Mouse (Mus musculus) megakaryocyte, embryonic 14.5 days (primary cell): Measurements from ENCODE around the gene Gm5447. TPM values are rescaled to one million over a fixed set of nuclear protein-coding genes. Genes with fewer than 3 reads are reported as not detected.

Source experiments
- H3K27me3 ChIP-seq: replicated peaks from 2 replicates; pipeline ENCODE3; 2012; ENCODE audit warnings: inconsistent platforms
- H3K36me3 ChIP-seq: replicated peaks from 2 replicates; pipeline ENCODE3; 2012; ENCODE audit warnings: low read length, inconsistent platforms, mixed read lengths
- H3K4me1 ChIP-seq: 2 replicates; pipeline ENCODE4 v1.6.1; 2012; ENCODE audit warnings: inconsistent platforms
- H3K4me3 ChIP-seq: replicated peaks from 2 replicates; pipeline ENCODE3; 2012; ENCODE audit warnings: moderate library complexity, mild to moderate bottlenecking, inconsistent platforms
- H3K9me3 ChIP-seq: 2 replicates; pipeline ENCODE4 v1.6.1; 2012; ENCODE audit warnings: inconsistent platforms
- FLI1 ChIP-seq: IDR thresholded peaks from 2 replicates; pipeline ENCODE4 v1.6.1; 2012; ENCODE audit warnings: low read length, inconsistent platforms, mixed read lengths
- GATA1 ChIP-seq: IDR thresholded peaks from 3 replicates; pipeline ENCODE4 v1.6.1; 2012; ENCODE audit warnings: mixed read lengths, low read length, inconsistent platforms, borderline replicate concordance
- polyA plus RNA-seq: library from polyadenylated mRNA; stranded (reverse); fragments of >175 nt; gene quantifications from 2 replicates; pipeline ENCODE4 v1.2.3, GENCODE M21; 2012; ENCODE audit warnings: low replicate concordance; ENCODE audit not compliant: insufficient read depth

Gm5447 gene
- polyA plus RNA-seq, 1 experiment: not detected

- peaks cover 23% of the 10 kb centered on the region for H3K4me1 ChIP-seq
- H3K27me3 ChIP-seq: peaks cover 39% of the 10 kb centered on the region
- no peaks in the 10 kb centered on the region for H3K36me3 ChIP-seq
- H3K9me3 ChIP-seq: no peaks in the 10 kb centered on the region
- peak overlapping the region; percentile 91 for H3K4me3 ChIP-seq
- TF ChIP-seq FLI1 (no peak), GATA1 (no peak)
These were observed 11.2 kb downstream of the Gm5447 start for GRCm38 (mm10) chr13:30985275-30985597.

GRCm38 (mm10) chr13:30985598-30986466 lies 11.8 kb downstream of the Gm5447 start:
- Histone ChIP-seq H3K4me3 (peak overlapping the region; percentile 91), H3K36me3 (no peaks in the 10 kb centered on the region), H3K4me1 (peaks cover 23% of the 10 kb centered on the region), H3K27me3 (peaks cover 44% of the 10 kb centered on the region), H3K9me3 (no peaks in the 10 kb centered on the region)
- TF ChIP-seq GATA1 (no peak), FLI1 (no peak)

DNA sequence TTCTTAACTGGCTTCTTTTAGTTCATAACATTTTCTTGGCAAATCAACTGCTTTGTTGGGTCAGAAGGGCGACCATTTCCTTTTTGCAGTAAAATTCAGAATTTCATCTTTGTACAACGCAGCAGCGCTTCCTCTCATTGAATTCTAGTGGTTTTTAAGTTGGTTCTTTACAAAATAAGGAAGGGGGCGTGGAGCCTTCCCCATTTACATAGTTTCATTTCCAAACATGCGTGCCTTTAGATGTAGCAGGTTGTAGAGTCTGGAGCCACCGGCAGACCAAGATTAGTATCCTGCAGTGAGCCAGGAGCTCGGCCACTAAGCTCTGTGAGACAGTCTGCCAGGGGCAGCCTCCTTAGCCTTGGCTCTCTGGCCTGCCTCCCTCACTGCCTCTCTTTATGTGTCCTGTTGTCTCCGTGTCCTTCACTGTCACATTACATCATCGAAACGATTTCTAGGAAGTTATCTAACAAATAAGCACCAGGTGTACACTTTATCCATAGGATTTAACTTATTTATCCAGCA lies 13.0 kb downstream of the Gm5447 start:
- Histone ChIP-seq H3K4me3 (peak overlapping the region; percentile 54), H3K27me3 (peaks cover 55% of the 10 kb centered on the region), H3K36me3 (no peaks in the 10 kb centered on the region), H3K9me3 (peaks cover 6% of the 10 kb centered on the region; the same call in 1 of the 2 replicates), H3K4me1 (peaks cover 23% of the 10 kb centered on the region)
- no peak for TF ChIP-seq GATA1
- no peak for TF ChIP-seq FLI1

DNA sequence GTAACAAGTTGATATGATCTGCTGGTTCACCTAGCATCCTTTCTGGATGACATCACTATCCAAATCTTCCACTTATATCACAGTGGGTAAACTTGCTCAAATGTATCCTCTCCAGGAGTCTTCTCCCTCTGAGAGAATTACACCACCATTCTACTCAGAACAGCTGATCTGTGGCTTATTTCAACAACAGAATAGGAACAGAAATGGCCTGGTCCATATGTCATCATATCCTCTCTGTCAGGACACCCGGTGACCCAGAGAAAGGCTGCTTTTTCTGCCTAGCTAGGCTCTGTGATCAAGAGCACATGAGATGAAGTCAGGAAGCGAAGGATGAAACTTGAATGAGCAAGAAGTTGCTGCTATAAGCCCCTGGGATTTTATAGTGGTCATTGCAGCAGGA lies 13.7 kb downstream of the Gm5447 start:
- peaks cover 58% of the 10 kb centered on the region for H3K27me3 ChIP-seq
- no peak for TF ChIP-seq GATA1
- no peak for TF ChIP-seq FLI1
- no peaks in the 10 kb centered on the region for H3K36me3 ChIP-seq
- no peak overlapping the region for H3K4me3 ChIP-seq
- H3K4me1 ChIP-seq: peaks cover 23% of the 10 kb centered on the region
- H3K9me3 ChIP-seq: peaks cover 6% of the 10 kb centered on the region; the same call in 1 of the 2 replicates

- TF ChIP-seq GATA1: no peak
- no peak for TF ChIP-seq FLI1
- peaks cover 65% of the 10 kb centered on the region for H3K27me3 ChIP-seq
- H3K9me3 ChIP-seq: peaks cover 6% of the 10 kb centered on the region; the same call in 1 of the 2 replicates
- H3K4me1 ChIP-seq: peaks cover 28% of the 10 kb centered on the region
- H3K36me3 ChIP-seq: no peaks in the 10 kb centered on the region
- no peak overlapping the region for H3K4me3 ChIP-seq
These were observed 15.7 kb downstream of the Gm5447 start for GRCm38 (mm10) chr13:30989710-30990109.

- peaks cover 68% of the 10 kb centered on the region for H3K27me3 ChIP-seq
These were observed 16.2 kb downstream of the Gm5447 start for GRCm38 (mm10) chr13:30990233-30990632.

DNA sequence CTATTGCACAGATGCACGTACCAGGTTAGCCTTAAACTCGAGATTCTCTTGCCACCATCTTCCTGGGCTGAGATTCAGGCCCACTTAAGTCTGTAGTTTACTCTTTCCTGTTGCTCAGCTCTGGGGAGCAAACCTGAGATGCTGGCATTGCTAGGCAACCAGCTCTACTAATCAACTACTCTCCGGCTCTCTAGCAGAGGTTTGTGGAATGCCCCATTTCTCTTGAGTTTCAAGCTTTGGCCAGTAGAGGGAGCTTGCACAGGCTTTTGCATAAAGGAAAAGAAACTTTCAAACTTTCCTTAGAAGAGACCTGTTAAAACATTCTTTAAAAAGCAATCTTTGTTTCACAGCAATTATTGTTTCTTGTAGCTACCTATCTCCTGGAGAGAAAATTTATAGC lies 19.8 kb downstream of the Gm5447 start:
- TF ChIP-seq GATA1: no peak
- no peak for TF ChIP-seq FLI1
- Histone ChIP-seq H3K4me3 (no peak overlapping the region), H3K4me1 (peaks cover 7% of the 10 kb centered on the region), H3K27me3 (peaks cover 65% of the 10 kb centered on the region), H3K36me3 (no peaks in the 10 kb centered on the region), H3K9me3 (peaks cover 6% of the 10 kb centered on the region; the same call in 1 of the 2 replicates)

More at GRCm38 (mm10) chr13:30990233-30990632, 16.2 kb downstream of the Gm5447 start:
- no peak for TF ChIP-seq FLI1
- Histone ChIP-seq H3K4me1 (peaks cover 27% of the 10 kb centered on the region), H3K9me3 (peaks cover 6% of the 10 kb centered on the region; the same call in 1 of the 2 replicates), H3K4me3 (no peak overlapping the region), H3K36me3 (no peaks in the 10 kb centered on the region)

DNA sequence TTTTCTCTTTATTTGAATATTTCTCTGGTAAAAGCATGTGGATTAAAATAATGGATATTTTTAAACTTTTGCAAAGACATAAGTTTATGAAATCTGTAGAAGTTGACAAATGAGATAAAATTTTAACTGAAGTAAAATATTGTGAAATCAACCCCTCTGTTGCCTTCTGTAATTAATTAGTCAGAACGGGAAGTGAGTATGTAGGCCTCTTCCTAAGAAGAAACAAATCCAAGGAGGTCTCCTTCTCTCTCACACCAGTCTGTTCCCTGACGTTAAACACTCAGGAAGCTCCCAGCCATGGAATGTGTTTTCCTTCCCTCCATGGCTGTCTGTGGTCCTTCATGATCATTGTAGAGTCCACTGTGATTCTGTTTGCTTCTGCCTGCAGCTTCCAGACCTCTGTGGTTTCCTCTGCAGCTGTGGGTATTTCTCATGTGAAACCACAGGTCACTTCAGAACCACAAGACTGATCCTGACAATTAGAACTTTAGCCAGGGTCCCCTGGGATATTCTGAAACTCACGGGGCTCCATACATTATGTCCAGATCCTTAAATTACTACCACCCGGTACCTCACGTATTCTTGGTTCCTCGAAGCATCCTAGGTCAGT lies 20.4 kb downstream of the Gm5447 start:
- peaks cover 7% of the 10 kb centered on the region for H3K4me1 ChIP-seq
- H3K4me3 ChIP-seq: no peak overlapping the region
- TF ChIP-seq GATA1 (no peak), FLI1 (no peak)
- H3K36me3 ChIP-seq: no peaks in the 10 kb centered on the region
- H3K27me3 ChIP-seq: peaks cover 62% of the 10 kb centered on the region
- H3K9me3 ChIP-seq: peaks cover 6% of the 10 kb centered on the region; the same call in 1 of the 2 replicates

GRCm38 (mm10) chr13:30997526-30998253 lies 23.7 kb downstream of the Gm5447 start:
- peaks cover 7% of the 10 kb centered on the region for H3K4me1 ChIP-seq
- H3K9me3 ChIP-seq: no peaks in the 10 kb centered on the region
- H3K36me3 ChIP-seq: no peaks in the 10 kb centered on the region
- peaks cover 45% of the 10 kb centered on the region for H3K27me3 ChIP-seq
- no peak overlapping the region for H3K4me3 ChIP-seq
- TF ChIP-seq FLI1 (no peak), GATA1 (no peak)

- Histone ChIP-seq H3K27me3 (peaks cover 44% of the 10 kb centered on the region), H3K4me1 (peaks cover under 1% of the 10 kb centered on the region; the same call in 1 of the 2 replicates), H3K36me3 (no peaks in the 10 kb centered on the region), H3K4me3 (no peak overlapping the region), H3K9me3 (no peaks in the 10 kb centered on the region)
- TF ChIP-seq GATA1: no peak
- no peak for TF ChIP-seq FLI1
These were observed 25.8 kb downstream of the Gm5447 start for GRCm38 (mm10) chr13:30999799-31000198.
